Mouse (Mus musculus) midbrain, embryonic 12.5 days (tissue): ENCODE data around the gene Atoh8. TPM values are rescaled to one million over a fixed set of nuclear protein-coding genes. Genes with fewer than 3 reads are reported as not detected.

Experiments
- ATAC-seq: fragments of 200-750 bp; cut with Nextera tagmentation; 2 replicates; pipeline ENCODE4 v1.8.0; 2017; ENCODE audit warnings: low read depth, moderate TSS enrichment, moderate library complexity; ENCODE audit not compliant: low FRiP score
- H3K27ac ChIP-seq: fragments of 300-500 bp; sonication (generic); replicated peaks from 2 replicates; pipeline ENCODE4 v1.5.1; 2016; ENCODE audit warnings: mild to moderate bottlenecking
- H3K27me3 ChIP-seq: fragments of 300-500 bp; sonication (generic); 2 replicates; pipeline ENCODE4 v1.6.1; 2016; ENCODE audit warnings: mild to moderate bottlenecking
- H3K36me3 ChIP-seq: fragments of 300-500 bp; sonication (generic); 2 replicates; pipeline ENCODE4 v1.6.1; 2016
- H3K4me1 ChIP-seq: fragments of 300-500 bp; sonication (generic); 2 replicates; pipeline ENCODE4 v1.6.1; 2016
- H3K4me2 ChIP-seq: fragments of 300-500 bp; sonication (generic); replicated peaks from 2 replicates; pipeline ENCODE4 v1.6.1; 2016; ENCODE audit warnings: mild to moderate bottlenecking, moderate library complexity
- H3K4me3 ChIP-seq: fragments of 300-500 bp; sonication (generic); 2 replicates; pipeline ENCODE4 v1.5.1; 2016; ENCODE audit warnings: mild to moderate bottlenecking
- H3K9ac ChIP-seq: fragments of 300-500 bp; sonication (generic); replicated peaks from 2 replicates; pipeline ENCODE4 v1.6.1; 2016; ENCODE audit warnings: mild to moderate bottlenecking, moderate library complexity
- H3K9me3 ChIP-seq: fragments of 300-500 bp; sonication (generic); 2 replicates; pipeline ENCODE4 v1.6.1; 2016; ENCODE audit warnings: mild to moderate bottlenecking
- WGBS: fragments of 180-500 bp; shearing (Covaris S2); methylation state at CpG from one replicate; pipeline ENCODE4 v1.1.7; 2016; 5-methylcytosine and 5-hydroxymethylcytosine counted together
- polyA plus RNA-seq: library from polyadenylated mRNA; unstranded; fragments of >200 nt; fragmentation: Nextera tagmentation; extraction: Ambion mirVana; gene quantifications from 2 replicates; pipeline ENCODE4 v1.2.1, GENCODE M21; 2016

Gene Atoh8
- polyA plus RNA-seq, 1 experiment from 2014 or later: 8.6 TPM

DNA sequence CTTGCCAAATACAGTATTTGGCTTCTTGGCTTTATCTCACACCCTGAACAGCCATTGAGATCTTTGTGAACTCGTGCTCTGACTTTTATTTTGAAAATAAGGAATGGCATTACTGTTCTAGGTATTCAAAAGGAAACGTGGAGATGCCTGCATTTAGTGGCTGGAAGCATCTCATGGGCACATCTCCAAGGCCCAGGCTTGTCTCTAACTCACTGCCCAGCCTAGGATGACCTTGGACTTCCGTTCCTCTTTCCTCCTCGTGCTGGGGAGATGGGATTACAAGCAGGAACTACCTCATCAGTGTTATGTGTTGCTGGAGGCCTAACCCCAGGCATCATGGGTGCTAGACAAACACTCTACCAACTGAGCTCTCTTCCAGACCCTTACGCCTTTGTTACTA is 32.1 kb downstream of the Atoh8 start:
- Histone ChIP-seq H3K9me3 (no peaks in the 10 kb centered on the region), H3K27ac (no peak overlapping the region), H3K27me3 (peaks cover 32% of the 10 kb centered on the region), H3K4me3 (no peak overlapping the region), H3K36me3 (no peaks in the 10 kb centered on the region), H3K9ac (no peak overlapping the region), H3K4me1 (peaks cover 20% of the 10 kb centered on the region), H3K4me2 (no peak overlapping the region)
- WGBS: 84% methylated on average over 5 of the region's 5 CpGs
- ATAC-seq: no peak

GRCm38 (mm10) chr6:72202732-72203131 is 32.6 kb downstream of the Atoh8 start:
- no peak overlapping the region for H3K4me2 ChIP-seq
- peaks cover 31% of the 10 kb centered on the region for H3K27me3 ChIP-seq
- WGBS: 80% methylated on average over 5 of the region's 5 CpGs
- no peaks in the 10 kb centered on the region for H3K9me3 ChIP-seq
- no peak for ATAC-seq
- peaks cover 15% of the 10 kb centered on the region for H3K4me1 ChIP-seq
- H3K4me3 ChIP-seq: no peak overlapping the region
- no peak overlapping the region for H3K9ac ChIP-seq
- no peaks in the 10 kb centered on the region for H3K36me3 ChIP-seq
- no peak overlapping the region for H3K27ac ChIP-seq

- H3K4me2 ChIP-seq: no peak overlapping the region
- H3K27ac ChIP-seq: peak overlapping the region; percentile 20; the same call in 1 of the 2 replicates
- peaks cover 14% of the 10 kb centered on the region for H3K4me1 ChIP-seq
- H3K9ac ChIP-seq: no peak overlapping the region
- ATAC-seq: peak; percentile 45; the same call in 1 of the 2 replicates
- no peaks in the 10 kb centered on the region for H3K36me3 ChIP-seq
- no peaks in the 10 kb centered on the region for H3K9me3 ChIP-seq
- 42% methylated on average over 11 of the region's 11 CpGs for WGBS
- H3K4me3 ChIP-seq: no peak overlapping the region
- peaks cover 14% of the 10 kb centered on the region for H3K27me3 ChIP-seq
Measured at GRCm38 (mm10) chr6:72200595-72201256, 34.7 kb downstream of the Atoh8 start.

- Histone ChIP-seq H3K4me3 (no peak overlapping the region), H3K36me3 (no peaks in the 10 kb centered on the region), H3K9ac (no peak overlapping the region), H3K27ac (no peak overlapping the region), H3K27me3 (peaks cover 11% of the 10 kb centered on the region), H3K9me3 (no peaks in the 10 kb centered on the region), H3K4me1 (peaks cover 14% of the 10 kb centered on the region), H3K4me2 (no peak overlapping the region)
- ATAC-seq: no peak
Measured at GRCm38 (mm10) chr6:72197515-72197914, 37.9 kb downstream of the Atoh8 start.

- no peaks in the 10 kb centered on the region for H3K36me3 ChIP-seq
- no peak overlapping the region for H3K9ac ChIP-seq
- WGBS: 82% methylated on average over 3 of the region's 3 CpGs
- H3K27me3 ChIP-seq: peaks cover 11% of the 10 kb centered on the region
- H3K9me3 ChIP-seq: no peaks in the 10 kb centered on the region
- H3K4me1 ChIP-seq: peaks cover 13% of the 10 kb centered on the region
- H3K27ac ChIP-seq: no peak overlapping the region
- H3K4me2 ChIP-seq: no peak overlapping the region
- ATAC-seq: no peak
- no peak overlapping the region for H3K4me3 ChIP-seq
Measured at GRCm38 (mm10) chr6:72196660-72197059, 38.7 kb downstream of the Atoh8 start.

- H3K4me3 ChIP-seq: no peak overlapping the region
- 74% methylated on average over 5 of the region's 5 CpGs for WGBS
- ATAC-seq: no peak
- no peak overlapping the region for H3K4me2 ChIP-seq
- H3K36me3 ChIP-seq: no peaks in the 10 kb centered on the region
- no peak overlapping the region for H3K9ac ChIP-seq
- no peaks in the 10 kb centered on the region for H3K9me3 ChIP-seq
- no peak overlapping the region for H3K27ac ChIP-seq
- H3K27me3 ChIP-seq: peaks cover 56% of the 10 kb centered on the region
- H3K4me1 ChIP-seq: peaks cover 10% of the 10 kb centered on the region
Measured at GRCm38 (mm10) chr6:72190577-72190976, 44.8 kb downstream of the Atoh8 start.

- Histone ChIP-seq H3K9ac (no peak overlapping the region), H3K4me1 (peaks cover 10% of the 10 kb centered on the region), H3K36me3 (no peaks in the 10 kb centered on the region), H3K27me3 (peaks cover 56% of the 10 kb centered on the region), H3K27ac (no peak overlapping the region), H3K4me2 (no peak overlapping the region), H3K4me3 (no peak overlapping the region), H3K9me3 (no peaks in the 10 kb centered on the region)
- no peak for ATAC-seq
- 45% methylated on average over 6 of the region's 6 CpGs for WGBS
Measured at GRCm38 (mm10) chr6:72190120-72190519, 45.3 kb downstream of the Atoh8 start.

GRCm38 (mm10) chr6:72189061-72189863 is 46.1 kb downstream of the Atoh8 start:
- Histone ChIP-seq H3K4me2 (peak overlapping the region; percentile 61), H3K4me1 (peaks cover 10% of the 10 kb centered on the region), H3K4me3 (peak overlapping the region; percentile 29), H3K9ac (peak overlapping the region; percentile 47), H3K27ac (no peak overlapping the region), H3K36me3 (no peaks in the 10 kb centered on the region), H3K27me3 (peaks cover 62% of the 10 kb centered on the region), H3K9me3 (no peaks in the 10 kb centered on the region)
- 3% methylated on average over 29 of the region's 29 CpGs for WGBS
- ATAC-seq: peak; percentile 44; the same call in 1 of the 2 replicates

GRCm38 (mm10) chr6:72186809-72187208 is 48.6 kb downstream of the Atoh8 start:
- H3K4me3 ChIP-seq: no peak overlapping the region
- no peaks in the 10 kb centered on the region for H3K9me3 ChIP-seq
- ATAC-seq: no peak
- H3K27me3 ChIP-seq: peaks cover 59% of the 10 kb centered on the region
- H3K9ac ChIP-seq: no peak overlapping the region
- H3K36me3 ChIP-seq: no peaks in the 10 kb centered on the region
- 80% methylated on average over 6 of the region's 6 CpGs for WGBS
- peaks cover 10% of the 10 kb centered on the region for H3K4me1 ChIP-seq
- no peak overlapping the region for H3K4me2 ChIP-seq
- H3K27ac ChIP-seq: no peak overlapping the region

DNA sequence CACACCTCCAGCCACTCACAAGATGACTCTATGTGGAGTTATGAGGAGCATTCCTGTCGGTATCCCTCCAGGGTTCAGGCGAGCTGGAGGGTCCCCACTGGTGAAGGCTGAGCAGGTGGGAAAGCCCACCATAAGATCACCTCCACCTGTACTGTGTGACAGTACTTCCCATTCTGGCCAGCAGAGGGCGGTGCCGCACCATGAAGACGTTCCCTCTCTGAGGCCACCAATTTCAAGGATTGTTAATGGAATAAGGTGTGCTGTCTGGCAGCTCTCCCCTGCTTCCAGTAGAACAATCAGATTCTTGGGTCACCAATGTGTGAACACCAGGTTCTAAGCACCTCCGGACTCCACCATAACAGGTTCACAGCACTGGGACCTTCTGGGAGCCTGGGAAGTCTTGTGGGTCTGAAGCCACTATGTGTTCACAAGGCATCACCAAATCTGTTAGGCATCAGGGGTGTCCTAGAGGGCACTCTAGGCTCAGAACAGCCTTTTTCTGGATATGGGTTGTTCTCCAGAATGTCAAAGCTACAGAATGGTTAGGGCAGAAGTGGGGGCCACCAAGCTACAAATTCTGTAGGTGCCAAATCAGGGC is 49.4 kb downstream of the Atoh8 start:
- no peaks in the 10 kb centered on the region for H3K36me3 ChIP-seq
- H3K27ac ChIP-seq: no peak overlapping the region
- peaks cover 51% of the 10 kb centered on the region for H3K27me3 ChIP-seq
- H3K4me1 ChIP-seq: peaks cover 10% of the 10 kb centered on the region
- WGBS: 5% methylated on average over 6 of the region's 6 CpGs
- H3K9me3 ChIP-seq: no peaks in the 10 kb centered on the region
- H3K9ac ChIP-seq: no peak overlapping the region
- H3K4me2 ChIP-seq: no peak overlapping the region
- peak; percentile 45 for ATAC-seq
- H3K4me3 ChIP-seq: no peak overlapping the region

- 84% methylated on average over 5 of the region's 5 CpGs for WGBS
- no peak overlapping the region for H3K9ac ChIP-seq
- H3K27ac ChIP-seq: no peak overlapping the region
- no peaks in the 10 kb centered on the region for H3K9me3 ChIP-seq
- H3K36me3 ChIP-seq: no peaks in the 10 kb centered on the region
- no peak for ATAC-seq
- peaks cover 37% of the 10 kb centered on the region for H3K27me3 ChIP-seq
- peaks cover 10% of the 10 kb centered on the region for H3K4me1 ChIP-seq
- H3K4me3 ChIP-seq: no peak overlapping the region
- no peak overlapping the region for H3K4me2 ChIP-seq
Measured at GRCm38 (mm10) chr6:72184576-72184975, 50.8 kb downstream of the Atoh8 start.
